Mouse (Mus musculus) layer of hippocampus, postnatal 14 days (tissue): Measurements from ENCODE around the gene 1700061G19Rik. TPM values are rescaled to one million over a fixed set of nuclear protein-coding genes. Genes with fewer than 3 reads are reported as not detected.

ENCODE experiments used
- DNase-seq, 2 experiments: peaks; one replicate each; pipeline ENCODE4 v3.0.0; 2021 to 2022; ENCODE audit warnings: low spot score in 2 of 2, mixed read lengths in 1 of 2
- total RNA-seq, 2 experiments: library from RNA; stranded (reverse); gene quantifications; 2 replicates each; pipeline ENCODE4 v1.2.3; 2021

Gene 1700061G19Rik
- total RNA-seq, 2 experiments from 2014 or later = 0.24 to 0.28 TPM

GRCm38 (mm10) chr17:56917166-56917565 is 41.9 kb downstream of the 1700061G19Rik start:
- no peak for DNase-seq

GRCm38 (mm10) chr17:56919725-56920124 is 44.4 kb downstream of the 1700061G19Rik start:
- DNase-seq = no peak

GRCm38 (mm10) chr17:56925998-56926397 is 50.7 kb downstream of the 1700061G19Rik start:
- no peak for DNase-seq

GRCm38 (mm10) chr17:56929101-56929500 is 53.8 kb downstream of the 1700061G19Rik start:
- no peak for DNase-seq

GRCm38 (mm10) chr17:56929530-56929929 is 54.3 kb downstream of the 1700061G19Rik start:
- no peak for DNase-seq

DNA sequence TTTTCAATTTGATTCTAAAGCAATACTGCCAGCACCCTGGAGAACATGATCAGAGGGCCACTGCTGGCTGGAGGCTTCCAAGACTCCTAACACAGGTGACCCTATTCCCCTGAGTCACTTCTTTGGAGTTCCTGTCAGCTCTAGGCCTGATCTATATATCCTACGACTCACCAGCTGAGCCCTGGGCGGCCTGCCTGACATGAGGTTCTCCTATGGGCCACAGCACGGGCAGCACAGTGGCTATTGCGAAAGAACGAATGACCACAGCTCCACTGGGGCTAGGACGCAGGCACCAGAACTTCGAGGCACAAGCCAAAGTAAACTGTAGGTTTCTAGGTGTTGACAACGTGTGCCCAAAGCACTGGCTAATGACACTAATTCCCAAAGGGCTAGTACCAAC is 54.7 kb downstream of the 1700061G19Rik start:
- DNase-seq = no peak

DNA sequence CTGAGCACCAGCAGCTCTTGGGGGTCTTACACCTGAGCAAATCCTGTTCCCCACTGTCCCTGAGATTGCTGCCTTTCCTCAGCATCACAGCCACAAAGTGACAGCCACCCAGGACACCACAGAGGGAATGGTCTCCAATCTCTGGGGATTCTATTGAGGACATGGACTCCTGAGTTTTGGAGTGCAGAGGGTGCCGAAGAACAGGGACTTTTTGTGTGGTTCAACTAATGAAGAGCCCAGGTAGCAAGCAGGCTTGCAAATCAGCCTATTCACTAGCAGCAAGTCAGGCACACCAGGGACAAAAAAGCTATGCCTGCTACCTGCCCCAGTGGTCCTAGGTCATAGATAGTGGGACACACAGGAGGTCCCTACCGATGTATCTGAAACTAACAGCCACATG is 58.1 kb downstream of the 1700061G19Rik start:
- no peak for DNase-seq

GRCm38 (mm10) chr17:56934545-56935330 is 59.5 kb downstream of the 1700061G19Rik start:
- peak; percentile 32 to 33 for DNase-seq

DNA sequence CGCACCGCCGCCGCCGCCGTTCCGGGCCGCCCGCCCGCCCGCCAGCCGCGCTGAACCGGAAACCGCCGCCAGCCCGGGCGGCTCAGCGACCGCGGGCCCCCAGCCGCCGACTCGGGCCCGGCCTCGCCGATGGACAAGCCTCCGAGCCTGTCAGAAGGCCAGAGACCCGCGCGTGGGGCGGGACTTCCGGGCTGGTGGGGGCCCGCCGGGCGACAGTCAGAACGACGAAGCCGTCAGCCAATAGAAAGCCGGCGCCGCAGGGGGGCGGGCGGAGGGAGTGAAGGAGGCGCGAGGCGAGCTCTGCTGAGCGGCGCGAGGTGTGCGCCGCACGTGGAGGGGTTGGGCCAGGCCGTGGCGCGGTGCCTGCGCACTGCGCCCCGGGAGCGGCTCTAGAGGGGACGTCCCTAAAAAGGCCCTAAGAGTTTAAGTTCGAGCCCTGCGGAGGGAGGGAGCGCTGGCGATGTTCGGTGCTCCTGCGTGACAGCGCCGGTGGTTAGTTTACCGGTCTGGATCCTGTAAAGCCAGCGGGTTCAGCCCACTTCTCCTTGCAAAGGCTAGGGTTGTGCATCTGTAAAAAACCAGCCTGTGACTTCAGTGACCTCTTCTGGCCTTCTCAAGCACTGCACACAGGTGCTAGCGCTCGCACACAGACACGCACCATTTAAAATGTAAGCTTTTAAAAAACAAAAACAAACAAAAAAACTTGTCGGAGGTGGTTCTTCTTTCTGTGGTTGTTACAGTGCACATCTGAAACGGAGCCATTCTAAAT is 60.3 kb downstream of the 1700061G19Rik start, which contains the start of gene Mllt1:
Gene Mllt1 (minus strand): TSS at position 53 of the 769 bp plus-strand sequence.
- peak; percentile 99 for DNase-seq

- DNase-seq = no peak
Observed at GRCm38 (mm10) chr17:56936731-56937130, 61.5 kb downstream of the 1700061G19Rik start.

Other genes with a start within 250 kb of the 1700061G19Rik start
- gene Lonp1, start 248.6 kb upstream of the 1700061G19Rik start, total RNA-seq = 10 to 100 TPM; 65.4 to 68.3 TPM
- gene Catsperd, start 247.3 kb upstream of the 1700061G19Rik start, total RNA-seq = under 1 TPM; 0.48 to 0.86 TPM
- 10 to 100 TPM; 83.9 to 85.3 TPM for gene Ranbp3, start 202.2 kb upstream of the 1700061G19Rik start, total RNA-seq
- 100 to 1,000 TPM; 220 to 270 TPM for gene Ndufa11, start 157.7 kb upstream of the 1700061G19Rik start, total RNA-seq
- gene Vmac, start 157.5 kb upstream of the 1700061G19Rik start, total RNA-seq = 10 to 100 TPM; 10.4 to 12.5 TPM
- gene Nrtn, start 117.9 kb upstream of the 1700061G19Rik start, total RNA-seq = 1 to 10 TPM; 2.1 to 3.0 TPM
- 10 to 100 TPM; 60.9 to 66.3 TPM for gene Dus3l, start 110.7 kb upstream of the 1700061G19Rik start, total RNA-seq
- under 1 TPM; 0.35 to 0.57 TPM for gene Prr22, start 105.2 kb upstream of the 1700061G19Rik start, total RNA-seq
- gene Rfx2, start 44.5 kb upstream of the 1700061G19Rik start, total RNA-seq = 1 to 10 TPM; 3.0 to 4.2 TPM
- not detected for gene Acsbg2, start 1.0 kb upstream of the 1700061G19Rik start, total RNA-seq
- 10 to 100 TPM; 59.6 to 64.8 TPM for gene Mllt1, start 59.9 kb downstream of the 1700061G19Rik start, total RNA-seq
- not detected for gene Acer1, start 106.6 kb downstream of the 1700061G19Rik start, total RNA-seq
- gene Clpp, start 114.8 kb downstream of the 1700061G19Rik start, total RNA-seq = 10 to 100 TPM; 56.1 to 58.3 TPM
- gene Alkbh7, start 121.9 kb downstream of the 1700061G19Rik start, total RNA-seq = 10 to 100 TPM; 18.2 to 22.3 TPM
- gene Pspn, start 124.5 kb downstream of the 1700061G19Rik start, total RNA-seq = not detected
- gene Gtf2f1, start 135.8 kb downstream of the 1700061G19Rik start, total RNA-seq = 10 to 100 TPM; 51.0 to 56.0 TPM
- gene Gm17949, start 136.0 kb downstream of the 1700061G19Rik start, total RNA-seq = under 1 TPM in 1 of 2 experiments, not detected in 1; 0.28 TPM
- 100 to 1,000 TPM; 104 to 111 TPM for gene Khsrp, start 156.0 kb downstream of the 1700061G19Rik start, total RNA-seq
- gene Slc25a41, start 166.2 kb downstream of the 1700061G19Rik start, total RNA-seq = not detected
- 1 to 10 TPM in 1 of 2 experiments, under 1 TPM in 1; 0.79 to 1.6 TPM for gene Crb3, start 183.6 kb downstream of the 1700061G19Rik start, total RNA-seq
- 100 to 1,000 TPM; 338 to 358 TPM for gene Slc25a23, start 184.4 kb downstream of the 1700061G19Rik start, total RNA-seq
- 1 to 10 TPM; 1.4 to 2.9 TPM for gene Dennd1c, start 203.0 kb downstream of the 1700061G19Rik start, total RNA-seq
- 100 to 1,000 TPM; 714 to 754 TPM for gene Tubb4a, start 212.3 kb downstream of the 1700061G19Rik start, total RNA-seq
- under 1 TPM; 0.50 to 0.60 TPM for gene Tnfsf9, start 229.8 kb downstream of the 1700061G19Rik start, total RNA-seq